Mouse (Mus musculus) B cell, adult 2 months (primary cell): ENCODE data around the gene Wdr83os.
"Not testable (repeated sequence)": the region's sequence is repeated elsewhere in the genome, so short reads cannot be mapped to it uniquely, and the experiment has no call there.

ENCODE experiments used
- DNase-seq, 2 experiments: peaks; one replicate each; pipeline ENCODE4 v3.0.0; 2022

Gene Wdr83os

GRCm38 (mm10) chr8:85120251-85120650 lies 39.7 kb downstream of the Wdr83os start:
- DNase-seq: not testable (repeated sequence)

- DNase-seq: no peak
Observed at GRCm38 (mm10) chr8:85122995-85123394, 42.5 kb downstream of the Wdr83os start, which contains the start of gene Zfp791. Zfp791 (minus strand) TSS chr8:85123095.

GRCm38 (mm10) chr8:85123691-85124090 lies 43.2 kb downstream of the Wdr83os start:
- DNase-seq: no peak
